In genomic region chr2:165857395-165857831, GRCm38 (mm10) we compare ENCODE assay signal across 8 mouse cellular contexts. TPM values are rescaled to one million over a fixed set of nuclear protein-coding genes. Genes with fewer than 3 reads are reported as not detected.
DNase-seq lines count a peak whose midpoint lies in the region; ATAC-seq and TF ChIP-seq lines count a peak whose summit lies in the region.

No protein-coding gene starts in this region.

- H3K27me3 ChIP-seq in forebrain, postnatal 0 days (ENCODE audit: insufficient read depth, low read length), result no peaks in the 10 kb centered on the region
- no peaks in the 10 kb centered on the region for H3K27me3 ChIP-seq in kidney, postnatal 0 days (ENCODE audit: insufficient read depth, low read length)

- no peak for TF ChIP-seq CTCF in forebrain, postnatal 0 days (IDR thresholded peaks at IDR 0.05; ENCODE audit: low read depth)
- no peak for TF ChIP-seq CTCF in kidney, postnatal 0 days (IDR thresholded peaks at IDR 0.05; ENCODE audit: low read depth)

- peak overlapping the region; percentile 86 for H3K27ac ChIP-seq in forebrain, postnatal 0 days (ENCODE audit: low read depth, low read length)
- peak overlapping the region; percentile 98 for H3K27ac ChIP-seq in kidney, postnatal 0 days
- peak overlapping the region; percentile 89 for H3K27ac ChIP-seq in macrophage

- WGBS in forebrain, postnatal 0 days, result 7% methylated on average over 4 of the region's 4 CpGs
- 8% methylated on average over 4 of the region's 4 CpGs for WGBS in kidney, postnatal 0 days
- 43% methylated on average over 4 of the region's 4 CpGs for WGBS in macrophage (ENCODE audit: missing documents)

- H3K4me3 ChIP-seq in forebrain, postnatal 0 days (ENCODE audit: low read depth, low read length), result no peak overlapping the region
- H3K4me3 ChIP-seq in kidney, postnatal 0 days (replicated peaks; ENCODE audit: low read depth, low read length), result no peak overlapping the region
- no peak overlapping the region; the same call in 1 of the 2 replicates for H3K4me3 ChIP-seq in macrophage (ENCODE audit: inconsistent target)

- H3K79me2 ChIP-seq in macrophage (ENCODE audit: inconsistent target), result peaks cover 100% of the 10 kb centered on the region

- ATAC-seq in forebrain, postnatal 0 days, result no peak
- ATAC-seq in kidney, postnatal 0 days (replicated peaks; ENCODE audit: low FRiP score, low read depth), result peak; percentile 42
- no peak for ATAC-seq in inflammation-experienced regulatory T-cells, adult 6 months

- peaks cover 31% of the 10 kb centered on the region for H3K4me1 ChIP-seq in forebrain, postnatal 0 days (ENCODE audit: insufficient read depth)
- peaks cover 64% of the 10 kb centered on the region for H3K4me1 ChIP-seq in kidney, postnatal 0 days (replicated peaks; ENCODE audit: insufficient read depth, low read length)

- peak overlapping the region; percentile 43 for H3K4me2 ChIP-seq in forebrain, postnatal 0 days (ENCODE audit: low read depth)
- H3K4me2 ChIP-seq in kidney, postnatal 0 days (ENCODE audit: low read length), result peak overlapping the region; percentile 35; the same call in 1 of the 2 replicates

- peak; percentile 70 for DNase-seq in 3T3-L1 (ENCODE audit: low read depth, low spot score)
- DNase-seq in Muller cell, postnatal 12 days (ENCODE audit: inconsistent ontology term), result peak; percentile 93
- DNase-seq in forebrain, postnatal 0 days, result no peak
- peak; percentile 77 for DNase-seq in kidney, postnatal 0 days (ENCODE audit: low spot score)
- DNase-seq in testis, postnatal 14 days (ENCODE audit: low spot score), result no peak
- DNase-seq in urinary bladder, adult 18-20 months (ENCODE audit: low spot score in 2 of 2), result no peak

- peak overlapping the region; percentile 53 for H3K9ac ChIP-seq in forebrain, postnatal 0 days
- H3K9ac ChIP-seq in kidney, postnatal 0 days (ENCODE audit: low read depth, low read length), result peak overlapping the region; percentile 54

- no peaks in the 10 kb centered on the region for H3K9me3 ChIP-seq in forebrain, postnatal 0 days (ENCODE audit: low read length)
- H3K9me3 ChIP-seq in kidney, postnatal 0 days (replicated peaks; ENCODE audit: low read length), result no peaks in the 10 kb centered on the region

- no peaks in the 10 kb centered on the region; the same call in 1 of the 2 replicates for H3K36me3 ChIP-seq in forebrain, postnatal 0 days (ENCODE audit: insufficient read depth)
- H3K36me3 ChIP-seq in kidney, postnatal 0 days (ENCODE audit: insufficient read depth, low read length), result 0 out of 2 replicates have a peak, but pooled peaks cover 3% of the 10 kb centered on the region
- peaks cover 13% of the 10 kb centered on the region; the same call in 1 of the 2 replicates for H3K36me3 ChIP-seq in macrophage (ENCODE audit: inconsistent target)

RNA-seq across cellular contexts. Expression of gene Zmynd8, which starts 41.4 kb away (rescaled TPM):
- 51.4 and 63.5 TPM in 2 replicates for total RNA-seq in forebrain, postnatal 0 days (2014; rRNA removed)
- polyA plus RNA-seq in forebrain, postnatal 0 days (2015; fragmentation: Nextera tagmentation; extraction: Ambion mirVana), result 37.7 and 45.7 TPM in 2 replicates
- polyA plus RNA-seq in kidney, postnatal 0 days (2015; fragmentation: Nextera tagmentation; extraction: Ambion mirVana), result 39.6 and 41.7 TPM in 2 replicates
- total RNA-seq in macrophage (2018; cell fraction: chromatin; rRNA removed), result 100 to 1,000 TPM; 113 to 715 (median 441) TPM
- 100 to 1,000 TPM in 8 of 26 experiments, 10 to 100 TPM in 18; 32.1 to 112 (median 96.4) TPM for total RNA-seq in macrophage (2018; cell fraction: cytosol; rRNA removed)
- total RNA-seq in macrophage (2018; cell fraction: nucleus; rRNA removed), result 100 to 1,000 TPM in 22 of 26 experiments, 10 to 100 TPM in 4; 57.9 to 347 (median 193) TPM
- 52.3 to 95.5 TPM (median 75.2 TPM) in 3 replicates for polyA plus RNA-seq in macrophage (2018)
- 10 to 100 TPM; 43.3 to 65.6 (median 61.9) TPM for polyA plus RNA-seq in inflammation-experienced regulatory T-cells, adult 6 months (2017; shearing (Covaris generic))

Comparison
In these comparisons a context has a peak if more than half of its experiments do, and no peak if none do; other contexts are left out.
1. DNase-seq: peak in 3T3-L1 (single experiment), Muller cell, postnatal 12 days (single experiment) and kidney, postnatal 0 days (single experiment); none in forebrain, postnatal 0 days (single experiment), testis, postnatal 14 days (single experiment) and urinary bladder, adult 18-20 months (0 of 2).
2. Peak in every context shown above with its lines, with median percentiles within 50 percentile points of each other: H3K27ac ChIP-seq.